Comparison of ENCODE assay signal across 22 mouse cellular contexts in genomic region chr17:53655081-53655480, GRCm38 (mm10). TPM values are rescaled to one million over a fixed set of nuclear protein-coding genes. Genes with fewer than 3 reads are reported as not detected.
DNase-seq lines count a peak whose midpoint lies in the region; TF ChIP-seq lines count a peak whose summit lies in the region.
"Had no signal": no experiment of that assay in that cellular context is flagged by ENCODE, and none has a peak within 500 bp of the region (broad histone marks: within the 10 kb centered on the region; RNA-seq: fewer than 3 reads in every experiment).

No protein-coding gene starts in this region.

- no peak overlapping the region for H3K4me3 ChIP-seq in gastrocnemius, adult 2 months
- H3K4me3 ChIP-seq: forebrain, embryonic 13.5 days; intestine, embryonic 15.5 days; layer of hippocampus, adult 2 months; limb, embryonic 10.5 days; midbrain, embryonic 15.5 days; neural tube, embryonic 12.5 days; stomach, embryonic 15.5 days had no signal

- TF ChIP-seq CTCF in gastrocnemius, adult 2 months (IDR thresholded peaks at IDR 0.05): no peak

- no peak overlapping the region for H3K27ac ChIP-seq in gastrocnemius, adult 2 months
- H3K27ac ChIP-seq: forebrain, embryonic 13.5 days; intestine, embryonic 15.5 days; layer of hippocampus, adult 2 months; limb, embryonic 10.5 days; macrophage; midbrain, embryonic 15.5 days; neural tube, embryonic 12.5 days; stomach, embryonic 15.5 days had no signal

- intact Hi-C loops in gastrocnemius, adult 2 months (cut with DNase I): no loop called here

- peak; percentile 45 for DNase-seq in gastrocnemius, adult 2 months
- no peak for DNase-seq in gastrocnemius, postnatal 10 days
- DNase-seq in kidney, adult 11 months: peak; percentile 55
- DNase-seq in kidney, postnatal 10 days: no peak
- DNase-seq in ovary, postnatal 36 days (ENCODE audit: low spot score): peak; percentile 5
- DNase-seq in ovary, postnatal 10 days (ENCODE audit: low spot score): no peak
- DNase-seq in skeletal muscle tissue, adult 2 months (ENCODE audit: low read depth, low spot score): peak; percentile 34
- no peak for DNase-seq in ovary, postnatal 14 days (ENCODE audit: low spot score)
- DNase-seq: cerebellum, adult 9-10 months; gastrocnemius, postnatal 14 days; liver; right cerebral cortex, adult 18-20 months; right cerebral cortex, postnatal 4 days; thymus, postnatal 25 days had no signal

RNA-seq across cellular contexts. Expression of gene Sgo1, which starts 34.1 kb away (rescaled TPM):
- total RNA-seq in gastrocnemius, adult 2 months (2021): not detected
- 1 to 10 TPM; 1.6 to 2.2 TPM for total RNA-seq in gastrocnemius, postnatal 10 days (2021)

Comparison
In these comparisons a context has a peak if more than half of its experiments do, and no peak if none do; other contexts are left out.
1. DNase-seq: peak in gastrocnemius, adult 2 months (single experiment), kidney, adult 11 months (single experiment), ovary, postnatal 36 days (single experiment) and skeletal muscle tissue, adult 2 months (single experiment); none in gastrocnemius, postnatal 10 days (single experiment), kidney, postnatal 10 days (single experiment), ovary, postnatal 10 days (single experiment) and ovary, postnatal 14 days (single experiment).